ENCODE assay signal across 9 mouse cellular contexts in genomic region chr10:127596321-127596941, GRCm38 (mm10). TPM values are rescaled to one million over a fixed set of nuclear protein-coding genes. Genes with fewer than 3 reads are reported as not detected.
DNase-seq lines count a peak whose midpoint lies in the region; ATAC-seq lines count a peak whose summit lies in the region.
"Had no signal": no experiment of that assay in that cellular context is flagged by ENCODE, and none has a peak within 500 bp of the region (broad histone marks: within the 10 kb centered on the region; RNA-seq: fewer than 3 reads in every experiment).

No protein-coding gene starts in this region.

- H3K36me3 ChIP-seq in hindbrain, embryonic 13.5 days = peaks cover 93% of the 10 kb centered on the region
- H3K36me3 ChIP-seq in hindbrain, embryonic 11.5 days (ENCODE audit: control insufficient read depth, insufficient read depth, low read length) = peaks cover 11% of the 10 kb centered on the region
- H3K36me3 ChIP-seq in heart, embryonic 16.5 days (ENCODE audit: control insufficient read depth, insufficient read depth) = 0 out of 2 replicates have a peak, but pooled peaks cover 2% of the 10 kb centered on the region

- no peak for DNase-seq in hindbrain, embryonic 11.5 days (ENCODE audit: low spot score)
- peak; percentile 39 for DNase-seq in MN1 (ENCODE audit: low spot score)
- DNase-seq in cerebellum, adult 9-11 months = peak; percentile 77
- peak; percentile 64 for DNase-seq in lung, postnatal 14 days
- DNase-seq in B cell, adult 2 months = no peak

- H3K9ac ChIP-seq in hindbrain, embryonic 13.5 days = no peak overlapping the region
- H3K9ac ChIP-seq in hindbrain, embryonic 11.5 days (ENCODE audit: low read depth, low read length) = no peak overlapping the region
- no peak overlapping the region for H3K9ac ChIP-seq in heart, embryonic 16.5 days (ENCODE audit: low read length)

- H3K27me3 ChIP-seq in hindbrain, embryonic 13.5 days = no peaks in the 10 kb centered on the region
- no peaks in the 10 kb centered on the region for H3K27me3 ChIP-seq in hindbrain, embryonic 11.5 days (ENCODE audit: control insufficient read depth, insufficient read depth, low read length)
- H3K27me3 ChIP-seq in heart, embryonic 16.5 days (ENCODE audit: control insufficient read depth, insufficient read depth, low read length) = no peaks in the 10 kb centered on the region
- H3K27me3 ChIP-seq: Patski had no signal

- no peak overlapping the region for H3K4me2 ChIP-seq in hindbrain, embryonic 13.5 days
- H3K4me2 ChIP-seq in hindbrain, embryonic 11.5 days (replicated peaks; ENCODE audit: low read depth, low read length) = no peak overlapping the region
- H3K4me2 ChIP-seq in heart, embryonic 16.5 days (ENCODE audit: low read depth, low read length) = peak overlapping the region; percentile 14; the same call in 1 of the 2 replicates

- 54% methylated on average over 7 of the region's 7 CpGs for WGBS in hindbrain, embryonic 13.5 days
- WGBS in hindbrain, embryonic 11.5 days = 58% methylated on average over 7 of the region's 7 CpGs
- WGBS in heart, embryonic 16.5 days = 20% methylated on average over 7 of the region's 7 CpGs

- peak overlapping the region; percentile 56 for H3K27ac ChIP-seq in hindbrain, embryonic 13.5 days
- no peak overlapping the region for H3K27ac ChIP-seq in hindbrain, embryonic 11.5 days (ENCODE audit: low read depth, low read length)
- peak overlapping the region; percentile 78 for H3K27ac ChIP-seq in heart, embryonic 16.5 days (ENCODE audit: low read length)

- no peak overlapping the region for H3K4me3 ChIP-seq in hindbrain, embryonic 13.5 days
- no peak overlapping the region for H3K4me3 ChIP-seq in hindbrain, embryonic 11.5 days (ENCODE audit: low read depth, low read length)
- H3K4me3 ChIP-seq in heart, embryonic 16.5 days (ENCODE audit: low read length) = no peak overlapping the region

- no peak for ATAC-seq in hindbrain, embryonic 13.5 days (ENCODE audit: low FRiP score)
- no peak for ATAC-seq in hindbrain, embryonic 11.5 days (ENCODE audit: low FRiP score)
- ATAC-seq in heart, embryonic 16.5 days (replicated peaks; ENCODE audit: extremely low read depth, insufficient read depth, low FRiP score) = peak; percentile 29; the same call in 1 of the 2 replicates
- no peak for ATAC-seq in CD4-positive, CD25-positive, alpha-beta regulatory T cell, adult 4 months
- ATAC-seq: Patski had no signal

- no peaks in the 10 kb centered on the region for H3K9me3 ChIP-seq in hindbrain, embryonic 13.5 days
- H3K9me3 ChIP-seq in hindbrain, embryonic 11.5 days (ENCODE audit: control insufficient read depth, low read length) = no peaks in the 10 kb centered on the region
- no peaks in the 10 kb centered on the region for H3K9me3 ChIP-seq in heart, embryonic 16.5 days (replicated peaks; ENCODE audit: control insufficient read depth, low read length)

- H3K4me1 ChIP-seq in hindbrain, embryonic 13.5 days (replicated peaks) = peaks cover 35% of the 10 kb centered on the region
- peaks cover 3% of the 10 kb centered on the region; the same call in 1 of the 2 replicates for H3K4me1 ChIP-seq in hindbrain, embryonic 11.5 days (replicated peaks; ENCODE audit: control insufficient read depth, insufficient read depth, low read length)
- H3K4me1 ChIP-seq in heart, embryonic 16.5 days (ENCODE audit: control insufficient read depth, insufficient read depth, low read length) = peaks cover 39% of the 10 kb centered on the region

RNA-seq across cellular contexts. Expression of gene Lrp1, which starts 24.5 kb away (rescaled TPM):
- 101 and 108 TPM in 2 replicates for polyA plus RNA-seq in hindbrain, embryonic 13.5 days (2015; fragmentation: Nextera tagmentation; extraction: Ambion mirVana)
- polyA plus RNA-seq in hindbrain, embryonic 11.5 days (2014; fragmentation: Nextera tagmentation; extraction: Ambion mirVana) = 66.3 and 67.1 TPM in 2 replicates
- 33.4 and 34.4 TPM in 2 replicates for polyA plus RNA-seq in heart, embryonic 16.5 days (2015; fragmentation: Nextera tagmentation; extraction: Ambion mirVana)
- polyA plus RNA-seq in CD4-positive, CD25-positive, alpha-beta regulatory T cell, adult 4 months (2017; shearing (Covaris generic)) = under 1 TPM; 0.30 to 0.96 TPM

RNA-seq across cellular contexts. Expression of gene Stat6, which starts 46.4 kb away (rescaled TPM):
- 4.9 and 5.0 TPM in 2 replicates for polyA plus RNA-seq in hindbrain, embryonic 13.5 days (2015; fragmentation: Nextera tagmentation; extraction: Ambion mirVana)
- 6.0 and 6.9 TPM in 2 replicates for polyA plus RNA-seq in hindbrain, embryonic 11.5 days (2014; fragmentation: Nextera tagmentation; extraction: Ambion mirVana)
- 36.1 and 36.7 TPM in 2 replicates for polyA plus RNA-seq in heart, embryonic 16.5 days (2015; fragmentation: Nextera tagmentation; extraction: Ambion mirVana)
- 100 to 1,000 TPM; 173 to 320 TPM for polyA plus RNA-seq in CD4-positive, CD25-positive, alpha-beta regulatory T cell, adult 4 months (2017; shearing (Covaris generic))

Comparison
In these comparisons a context has a peak if more than half of its experiments do, and no peak if none do; other contexts are left out.
1. DNase-seq: peak in MN1 (single experiment), cerebellum, adult 9-11 months (single experiment) and lung, postnatal 14 days (single experiment); none in hindbrain, embryonic 11.5 days (single experiment) and B cell, adult 2 months (0 of 2).
2. RNA of gene Lrp1, which starts 24.5 kb away (polyA plus RNA-seq): 101 to 108 TPM in hindbrain, embryonic 13.5 days, 66.3 to 67.1 TPM in hindbrain, embryonic 11.5 days and 33.4 to 34.4 TPM in heart, embryonic 16.5 days; 0.30 to 0.96 TPM in CD4-positive, CD25-positive, alpha-beta regulatory T cell, adult 4 months; every median in the first group is over 10 times any median in the second.